Mouse (Mus musculus) heart, postnatal 0 days (tissue): Measurements from ENCODE around the gene 3110009E18Rik.

Experiments
- CTCF ChIP-seq: IDR thresholded peaks from 2 replicates; pipeline ENCODE4 v1.5.1; 2016; ENCODE audit warnings: antibody characterized with exemption, control low read depth, low read depth
- EP300 ChIP-seq: IDR thresholded peaks from 2 replicates; pipeline ENCODE4 v1.6.1; 2016; ENCODE audit warnings: antibody characterized with exemption, low read depth

DNA sequence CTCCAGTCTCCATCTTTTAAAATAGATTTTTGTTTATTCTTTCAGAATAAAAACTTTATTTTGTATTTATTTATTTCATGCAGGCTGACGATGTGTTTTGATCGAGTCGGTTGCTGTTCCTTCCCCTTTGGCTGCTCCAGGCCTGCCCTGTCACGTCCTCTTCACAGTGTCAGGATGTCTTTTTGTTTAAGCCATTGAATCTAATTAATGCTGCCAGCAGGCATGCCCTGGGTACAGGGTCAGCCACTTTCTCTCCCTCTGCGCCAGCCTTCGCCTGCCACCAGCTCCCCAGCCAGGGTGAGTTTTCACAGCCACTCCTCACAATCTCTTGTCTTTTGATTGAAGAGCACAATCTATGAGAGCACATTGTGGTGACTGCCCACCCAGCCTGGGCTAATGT, 99.9 kb downstream of the 3110009E18Rik start:
- TF ChIP-seq CTCF, result no peak
- no peak for TF ChIP-seq EP300
